Mouse (Mus musculus): Measurements from ENCODE around the gene Ch25h. TPM values are rescaled to one million over a fixed set of nuclear protein-coding genes. Genes with fewer than 3 reads are reported as not detected.

Gene Ch25h
- polyA plus RNA-seq (2017; shearing (Covaris generic)): under 1 TPM in 1 of 2 experiments, not detected in 1; 0.48 TPM

DNA sequence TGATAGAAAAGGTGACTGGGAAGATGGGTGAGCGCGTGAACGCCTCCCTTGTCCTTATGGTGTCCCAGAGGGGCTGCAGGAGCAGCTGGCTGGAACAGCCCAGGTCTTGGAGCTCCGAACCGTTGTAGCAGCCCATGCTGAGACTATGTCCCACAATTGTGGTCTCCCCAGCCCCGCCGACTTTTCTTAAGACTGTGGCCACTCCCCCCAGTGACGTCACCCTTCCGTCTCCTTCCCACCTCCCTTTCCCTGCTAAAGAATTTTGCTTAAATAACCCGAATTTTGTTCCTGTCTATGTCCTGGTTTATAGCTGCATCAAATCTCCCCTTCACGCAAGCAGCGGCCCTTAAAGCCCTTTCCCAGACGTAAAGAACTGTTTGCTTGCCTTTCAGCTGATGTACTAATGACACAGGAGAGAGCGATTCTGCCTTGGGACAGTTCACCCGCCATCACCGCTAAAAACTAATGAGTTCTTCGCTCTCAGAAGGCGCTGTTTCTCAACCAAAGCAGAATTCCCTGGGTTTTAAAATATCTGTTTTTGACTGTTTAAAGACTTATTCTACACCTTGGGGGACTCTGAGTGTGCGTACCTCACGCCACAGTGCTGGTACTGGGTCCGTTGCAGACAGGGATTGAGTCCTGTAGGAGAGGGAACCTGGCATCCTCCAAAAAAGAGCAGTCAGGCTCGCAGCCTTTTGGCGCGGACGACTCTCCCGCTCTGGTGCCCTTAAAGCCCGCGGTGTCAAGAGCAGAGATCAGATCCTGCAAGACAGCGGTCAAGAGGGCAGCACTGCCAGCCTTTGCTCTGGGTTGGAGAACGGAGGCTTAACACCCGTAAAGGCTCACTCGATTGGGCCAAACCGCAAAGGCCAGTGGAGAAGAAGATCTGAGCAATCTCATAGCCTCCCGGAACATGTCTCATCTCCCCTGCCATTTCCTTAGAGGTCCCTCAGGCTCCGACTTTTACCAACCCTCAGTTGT is at the start of gene Ch25h:
Gene Ch25h (minus strand): TSS at position 174 of the 981 bp plus-strand sequence.

Other genes with a start within 250 kb of the Ch25h start
- 1 to 10 TPM in 1 of 2 experiments, under 1 TPM in 1; 0.47 to 1.3 TPM for gene Acta2, start 219.6 kb downstream of the Ch25h start, polyA plus RNA-seq (2017; shearing (Covaris generic))
- 10 to 100 TPM; 64.5 to 78.1 TPM for gene Fas, start 184.5 kb downstream of the Ch25h start, polyA plus RNA-seq (2017; shearing (Covaris generic))
- 10 to 100 TPM; 65.6 to 90.3 TPM for gene Lipa, start 52.3 kb upstream of the Ch25h start, polyA plus RNA-seq (2017; shearing (Covaris generic))
- gene Ifit2, start 75.5 kb upstream of the Ch25h start, polyA plus RNA-seq (2017; shearing (Covaris generic)): 10 to 100 TPM; 22.7 to 30.4 TPM
- gene Ifit3, start 108.4 kb upstream of the Ch25h start, polyA plus RNA-seq (2017; shearing (Covaris generic)): 10 to 100 TPM; 19.9 to 33.5 TPM
- gene Ifit1bl1, start 126.8 kb upstream of the Ch25h start, polyA plus RNA-seq (2017; shearing (Covaris generic)): 10 to 100 TPM; 81.5 to 97.2 TPM
- gene Ifit3b, start 132.8 kb upstream of the Ch25h start, polyA plus RNA-seq (2017; shearing (Covaris generic)): 1 to 10 TPM; 3.7 to 5.7 TPM
- gene Ifit1bl2, start 165.6 kb upstream of the Ch25h start, polyA plus RNA-seq (2017; shearing (Covaris generic)): 1 to 10 TPM in 1 of 2 experiments, under 1 TPM in 1; 0.84 to 1.8 TPM
- gene Ifit1, start 165.7 kb upstream of the Ch25h start, polyA plus RNA-seq (2017; shearing (Covaris generic)): 10 to 100 TPM; 23.4 to 35.0 TPM

Data from inflammation-experienced regulatory T-cells (primary cell).